9 mouse cellular contexts compared by ENCODE assay signal in the genomic region with DNA sequence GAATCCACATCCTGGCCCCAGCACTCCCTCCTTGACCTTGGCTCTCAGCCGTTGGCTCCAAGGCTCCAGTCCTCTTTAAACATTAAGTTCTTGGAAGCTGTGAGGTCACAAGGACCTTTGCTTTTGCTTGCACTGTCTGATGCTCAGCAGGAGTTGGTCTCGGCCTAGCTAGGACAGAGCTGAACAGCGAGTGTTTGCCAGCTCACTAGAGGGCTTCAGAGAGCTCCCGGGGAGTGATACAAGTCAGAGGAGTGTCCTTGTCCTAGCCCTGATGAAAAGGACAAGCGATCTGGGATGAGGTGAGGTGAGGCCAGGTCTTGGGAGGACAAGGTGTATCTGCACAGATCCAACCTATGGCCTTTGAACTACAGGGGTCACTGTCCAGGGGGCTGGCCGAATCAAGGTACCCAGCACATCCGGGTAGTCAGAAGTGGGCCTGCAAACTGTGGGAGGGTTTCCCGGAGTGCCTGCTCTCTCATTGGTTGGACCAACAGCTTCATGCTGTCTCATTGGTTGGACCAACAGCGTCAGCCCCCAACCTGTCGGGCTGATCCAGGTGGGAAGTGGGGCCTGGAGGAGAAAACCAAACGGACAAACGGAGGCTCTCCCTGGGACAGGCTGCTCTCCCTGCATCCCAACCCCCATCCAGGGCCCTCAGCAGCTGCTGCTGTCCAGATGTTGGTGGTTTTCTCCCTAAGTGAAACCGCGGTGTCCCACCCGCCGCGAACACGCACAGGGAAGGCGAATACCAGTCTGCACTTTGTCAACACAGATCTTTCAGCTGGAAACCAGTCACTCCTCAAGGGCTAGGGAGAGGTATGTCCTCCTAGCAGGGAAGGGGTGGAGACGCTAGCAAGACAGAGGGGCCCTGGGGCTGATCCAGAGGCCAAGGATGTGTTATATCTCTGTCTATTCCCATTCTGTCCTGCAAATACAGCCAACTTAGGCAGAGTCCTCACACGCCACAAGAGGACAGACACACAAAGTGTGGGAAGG. TPM values are rescaled to one million over a fixed set of nuclear protein-coding genes. Genes with fewer than 3 reads are reported as not detected.
DNase-seq lines count a peak whose midpoint lies in the region; ATAC-seq lines count a peak whose summit lies in the region.
"Had no signal": no experiment of that assay in that cellular context is flagged by ENCODE, and none has a peak within 500 bp of the region (broad histone marks: within the 10 kb centered on the region; RNA-seq: fewer than 3 reads in every experiment).

No protein-coding gene starts in this region.

- peaks cover 5% of the 10 kb centered on the region; the same call in 1 of the 2 replicates for H3K4me1 ChIP-seq in heart, embryonic 12.5 days (replicated peaks)
- H3K4me1 ChIP-seq in hindbrain, embryonic 10.5 days (replicated peaks): peaks cover 11% of the 10 kb centered on the region
- H3K4me1 ChIP-seq in limb, embryonic 13.5 days: peaks cover 3% of the 10 kb centered on the region; the same call in 1 of the 2 replicates
- H3K4me1 ChIP-seq in midbrain, embryonic 16.5 days (ENCODE audit: control insufficient read depth, insufficient read depth, low read length): no peaks in the 10 kb centered on the region; the same call in 1 of the 2 replicates

- peaks cover 29% of the 10 kb centered on the region for H3K27me3 ChIP-seq in heart, embryonic 12.5 days (replicated peaks)
- H3K27me3 ChIP-seq in hindbrain, embryonic 10.5 days (ENCODE audit: insufficient read depth, poor library complexity, severe bottlenecking): peaks cover 16% of the 10 kb centered on the region; the same call in 1 of the 2 replicates
- H3K27me3 ChIP-seq in limb, embryonic 13.5 days: 0 out of 2 replicates have a peak, but pooled peaks cover 9% of the 10 kb centered on the region
- H3K27me3 ChIP-seq in midbrain, embryonic 16.5 days (ENCODE audit: control insufficient read depth, insufficient read depth, low read depth, low read length): no peaks in the 10 kb centered on the region

- peak overlapping the region; percentile 67 for H3K4me2 ChIP-seq in heart, embryonic 12.5 days
- peak overlapping the region; percentile 60 for H3K4me2 ChIP-seq in limb, embryonic 13.5 days (replicated peaks)
- H3K4me2 ChIP-seq in midbrain, embryonic 16.5 days (ENCODE audit: low read length): peak overlapping the region; percentile 52

- H3K4me3 ChIP-seq in heart, embryonic 12.5 days: peak overlapping the region; percentile 41
- H3K4me3 ChIP-seq in hindbrain, embryonic 10.5 days: peak overlapping the region; percentile 47
- H3K4me3 ChIP-seq in limb, embryonic 13.5 days: peak overlapping the region; percentile 38
- peak overlapping the region; percentile 35 for H3K4me3 ChIP-seq in midbrain, embryonic 16.5 days (ENCODE audit: low read depth, low read length)

- WGBS in heart, embryonic 12.5 days: 16% methylated on average over 21 of the region's 21 CpGs
- WGBS in hindbrain, embryonic 10.5 days: 17% methylated on average over 21 of the region's 21 CpGs
- WGBS in limb, embryonic 13.5 days: 21% methylated on average over 21 of the region's 21 CpGs
- WGBS in midbrain, embryonic 16.5 days: 21% methylated on average over 21 of the region's 21 CpGs

- ATAC-seq in heart, embryonic 12.5 days (ENCODE audit: insufficient number of reproducible peaks, low FRiP score): 0 out of 2 replicates have a peak, but pooled peaks have one; percentile 42
- peak; percentile 84 for ATAC-seq in limb, embryonic 13.5 days (ENCODE audit: low FRiP score, low read depth)
- ATAC-seq in midbrain, embryonic 16.5 days: peak; percentile 66; the same call in 1 of the 2 replicates

- H3K27ac ChIP-seq in heart, embryonic 12.5 days (ENCODE audit: poor library complexity, severe bottlenecking): no peak overlapping the region
- H3K27ac ChIP-seq in hindbrain, embryonic 10.5 days: peak overlapping the region; percentile 78
- no peak overlapping the region for H3K27ac ChIP-seq in limb, embryonic 13.5 days
- no peak overlapping the region for H3K27ac ChIP-seq in midbrain, embryonic 16.5 days (ENCODE audit: low read length)

- peak overlapping the region; percentile 60; the same call in 1 of the 2 replicates for H3K9ac ChIP-seq in heart, embryonic 12.5 days
- H3K9ac ChIP-seq in limb, embryonic 13.5 days: peak overlapping the region; percentile 53
- 0 out of 2 replicates have a peak overlapping the region, but pooled peaks have one; percentile 46 for H3K9ac ChIP-seq in midbrain, embryonic 16.5 days (ENCODE audit: low read depth, low read length)

- H3K36me3 ChIP-seq in heart, embryonic 12.5 days: no peaks in the 10 kb centered on the region
- H3K36me3 ChIP-seq in hindbrain, embryonic 10.5 days: no peaks in the 10 kb centered on the region
- H3K36me3 ChIP-seq in limb, embryonic 13.5 days: no peaks in the 10 kb centered on the region
- no peaks in the 10 kb centered on the region for H3K36me3 ChIP-seq in midbrain, embryonic 16.5 days (ENCODE audit: control insufficient read depth, insufficient read depth, low read length)

- no peaks in the 10 kb centered on the region; the same call in 1 of the 2 replicates for H3K9me3 ChIP-seq in heart, embryonic 12.5 days (replicated peaks)
- H3K9me3 ChIP-seq in hindbrain, embryonic 10.5 days: no peaks in the 10 kb centered on the region
- no peaks in the 10 kb centered on the region for H3K9me3 ChIP-seq in limb, embryonic 13.5 days
- no peaks in the 10 kb centered on the region for H3K9me3 ChIP-seq in midbrain, embryonic 16.5 days (replicated peaks; ENCODE audit: control insufficient read depth, low read length, poor library complexity, severe bottlenecking)

- DNase-seq in heart, adult 8-10 months (ENCODE audit: low spot score): no peak
- DNase-seq in hindbrain, embryonic 10.5 days (ENCODE audit: low spot score): peak; percentile 48
- no peak for DNase-seq in frontal cortex, postnatal 36 days (ENCODE audit: low spot score in 2 of 2)
- DNase-seq in urinary bladder, postnatal 25 days (ENCODE audit: low spot score): no peak
- no peak for DNase-seq in frontal cortex, postnatal 14 days (ENCODE audit: low spot score in 2 of 2)

RNA-seq across cellular contexts. Expression of gene Cbx2, which starts 15.0 kb away (rescaled TPM):
- 29.3 and 30.5 TPM in 2 replicates for polyA plus RNA-seq in heart, embryonic 12.5 days (2016; fragmentation: Nextera tagmentation; extraction: Ambion mirVana)
- 1 to 10 TPM; 2.0 to 3.9 (median 2.9) TPM for total RNA-seq in heart, adult 8-10 months (2022)
- 86.6 and 112 TPM in 2 replicates for polyA plus RNA-seq in hindbrain, embryonic 10.5 days (2016; fragmentation: Nextera tagmentation; extraction: Ambion mirVana)
- polyA plus RNA-seq in limb, embryonic 13.5 days (2015; fragmentation: Nextera tagmentation; extraction: Ambion mirVana): 62.8 and 66.7 TPM in 2 replicates
- 13.3 and 18.0 TPM in 2 replicates for polyA plus RNA-seq in midbrain, embryonic 16.5 days (2015; fragmentation: Nextera tagmentation; extraction: Ambion mirVana)

RNA-seq across cellular contexts. Expression of gene Enpp7, which starts 19.8 kb away (rescaled TPM):
- not detected in 2 replicates for polyA plus RNA-seq in heart, embryonic 12.5 days (2016; fragmentation: Nextera tagmentation; extraction: Ambion mirVana)
- total RNA-seq in heart, adult 8-10 months (2022): not detected
- not detected in 2 replicates for polyA plus RNA-seq in hindbrain, embryonic 10.5 days (2016; fragmentation: Nextera tagmentation; extraction: Ambion mirVana)
- not detected in 2 replicates for polyA plus RNA-seq in limb, embryonic 13.5 days (2015; fragmentation: Nextera tagmentation; extraction: Ambion mirVana)
- polyA plus RNA-seq in midbrain, embryonic 16.5 days (2015; fragmentation: Nextera tagmentation; extraction: Ambion mirVana): not detected in 2 replicates
- total RNA-seq: CH12.LX had no signal

RNA-seq across cellular contexts. Expression of gene Cbx8, which starts 33.0 kb away (rescaled TPM):
- 7.3 and 8.8 TPM in 2 replicates for polyA plus RNA-seq in heart, embryonic 12.5 days (2016; fragmentation: Nextera tagmentation; extraction: Ambion mirVana)
- 1 to 10 TPM; 3.6 to 4.9 (median 4.6) TPM for total RNA-seq in heart, adult 8-10 months (2022)
- 11.2 and 13.0 TPM in 2 replicates for polyA plus RNA-seq in hindbrain, embryonic 10.5 days (2016; fragmentation: Nextera tagmentation; extraction: Ambion mirVana)
- 9.4 and 10.6 TPM in 2 replicates for polyA plus RNA-seq in limb, embryonic 13.5 days (2015; fragmentation: Nextera tagmentation; extraction: Ambion mirVana)
- 8.5 and 8.6 TPM in 2 replicates for polyA plus RNA-seq in midbrain, embryonic 16.5 days (2015; fragmentation: Nextera tagmentation; extraction: Ambion mirVana)
